Mouse (Mus musculus): ENCODE data around the gene Fancc.

The Fancc gene

DNA sequence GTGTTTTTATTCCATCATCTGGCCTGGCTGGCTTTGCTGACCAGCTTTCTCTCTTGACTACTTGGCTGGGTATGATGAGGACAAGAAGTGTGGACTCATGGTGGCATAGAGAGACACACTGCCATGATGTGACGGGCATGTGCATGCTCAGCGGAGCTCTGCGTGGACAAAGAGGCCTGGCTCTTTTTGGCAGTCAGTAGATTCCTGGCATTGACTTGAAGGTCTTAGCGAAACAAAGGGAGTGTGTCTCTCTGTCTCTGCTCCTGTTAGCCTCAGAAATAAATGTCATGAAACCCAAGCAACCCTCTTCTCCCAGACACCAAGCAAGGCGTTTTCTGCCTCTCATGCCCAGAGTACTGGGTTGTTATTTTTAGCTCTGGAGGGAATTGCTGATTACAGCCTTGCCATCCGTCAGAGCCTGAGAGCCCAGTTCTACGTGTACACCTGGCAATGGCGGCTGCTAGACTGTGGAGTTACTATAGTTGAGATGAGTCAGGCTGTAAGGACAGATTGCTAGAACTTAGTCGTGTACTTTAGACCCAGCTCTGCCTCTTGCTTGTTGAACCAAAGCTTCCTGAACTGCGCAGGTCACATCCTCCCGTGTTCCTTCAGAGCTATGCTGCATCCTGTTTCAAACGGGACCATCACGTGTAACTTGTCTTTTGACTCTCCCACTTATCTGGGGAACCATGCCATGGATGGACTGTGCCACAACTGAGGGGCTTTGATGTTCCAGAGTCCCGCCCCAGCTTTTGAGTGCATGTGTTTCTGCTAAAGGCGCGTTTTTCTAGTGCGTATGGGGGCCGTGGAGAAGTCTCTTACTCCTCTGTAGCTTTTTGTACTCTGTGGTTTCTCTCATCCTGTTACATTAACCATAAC lies 236.1 kb downstream of the Fancc start:
- DNase-seq (ENCODE audit: low spot score): no peak

GRCm38 (mm10) chr13:63260133-63260532 lies 236.9 kb downstream of the Fancc start:
- no peak for DNase-seq (ENCODE audit: low spot score)

DNA sequence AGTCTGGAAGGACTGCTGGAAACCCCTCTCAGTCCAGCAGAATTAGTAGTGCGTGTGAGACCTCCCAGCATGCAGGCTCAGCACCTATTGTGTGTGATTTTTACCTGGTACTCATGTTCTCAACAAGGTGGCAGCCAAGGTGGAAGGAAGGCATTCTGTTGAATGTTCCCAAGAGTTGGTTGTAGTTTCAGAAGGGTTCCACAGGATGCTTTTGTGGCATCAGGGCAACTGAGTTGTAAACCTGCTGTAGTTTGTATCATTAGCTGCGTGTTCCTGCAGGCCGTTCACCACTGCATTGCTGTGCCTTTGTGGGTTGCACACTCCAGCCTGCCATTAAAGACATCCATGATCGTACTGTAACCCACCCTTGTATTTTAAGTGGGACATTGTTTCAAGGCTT lies 238.4 kb downstream of the Fancc start:
- no peak for DNase-seq (ENCODE audit: low spot score)

- no peak for DNase-seq (ENCODE audit: low spot score)
Measured at GRCm38 (mm10) chr13:63258167-63258582, 238.9 kb downstream of the Fancc start.

DNA sequence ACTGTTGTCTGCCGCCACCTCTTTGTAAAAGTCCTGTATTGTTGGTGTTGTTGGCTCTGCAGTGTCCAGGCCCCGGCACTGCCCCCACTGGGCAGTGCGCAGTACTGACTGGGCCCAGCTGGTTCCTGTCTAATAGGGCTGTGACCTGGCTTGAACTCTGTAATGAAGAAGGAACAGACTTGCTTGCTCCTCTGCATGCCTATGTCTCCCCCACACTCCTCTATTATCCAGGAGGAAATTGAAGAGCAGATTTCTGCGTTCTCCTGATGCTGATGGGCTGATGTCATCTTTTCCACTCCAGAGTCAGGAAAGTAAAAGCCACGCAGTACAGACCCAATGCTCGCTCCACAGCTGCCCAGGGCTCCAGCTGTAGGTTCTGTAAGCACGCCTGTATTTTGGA lies 240.3 kb downstream of the Fancc start:
- DNase-seq (ENCODE audit: low spot score): no peak

- DNase-seq (ENCODE audit: low spot score): no peak
Measured at GRCm38 (mm10) chr13:63256146-63256545, 240.9 kb downstream of the Fancc start.

DNA sequence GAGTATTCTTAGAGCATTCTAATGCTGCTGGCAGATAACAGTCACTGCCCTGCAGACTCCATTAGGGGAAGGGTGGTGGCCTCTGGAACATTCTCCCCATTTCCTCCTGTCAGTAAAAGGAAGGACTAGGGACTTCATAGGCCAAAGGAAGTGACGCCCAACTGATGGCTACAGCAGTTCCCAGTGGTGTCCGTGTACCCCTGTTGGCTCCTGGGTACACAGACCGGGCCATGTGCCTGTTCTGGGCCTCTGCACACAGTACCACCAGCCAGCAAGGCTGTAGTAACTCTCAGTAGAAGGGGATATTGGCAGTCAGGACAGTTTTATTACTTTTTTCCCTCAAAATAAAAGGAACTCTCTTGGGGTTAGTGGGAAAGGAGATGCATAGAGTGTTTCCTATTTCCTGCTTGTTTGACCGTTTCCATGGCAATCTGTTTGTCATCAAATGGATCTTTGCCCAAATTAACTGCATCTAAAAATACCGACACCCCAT lies 241.5 kb downstream of the Fancc start:
- no peak for DNase-seq (ENCODE audit: low spot score)

DNA sequence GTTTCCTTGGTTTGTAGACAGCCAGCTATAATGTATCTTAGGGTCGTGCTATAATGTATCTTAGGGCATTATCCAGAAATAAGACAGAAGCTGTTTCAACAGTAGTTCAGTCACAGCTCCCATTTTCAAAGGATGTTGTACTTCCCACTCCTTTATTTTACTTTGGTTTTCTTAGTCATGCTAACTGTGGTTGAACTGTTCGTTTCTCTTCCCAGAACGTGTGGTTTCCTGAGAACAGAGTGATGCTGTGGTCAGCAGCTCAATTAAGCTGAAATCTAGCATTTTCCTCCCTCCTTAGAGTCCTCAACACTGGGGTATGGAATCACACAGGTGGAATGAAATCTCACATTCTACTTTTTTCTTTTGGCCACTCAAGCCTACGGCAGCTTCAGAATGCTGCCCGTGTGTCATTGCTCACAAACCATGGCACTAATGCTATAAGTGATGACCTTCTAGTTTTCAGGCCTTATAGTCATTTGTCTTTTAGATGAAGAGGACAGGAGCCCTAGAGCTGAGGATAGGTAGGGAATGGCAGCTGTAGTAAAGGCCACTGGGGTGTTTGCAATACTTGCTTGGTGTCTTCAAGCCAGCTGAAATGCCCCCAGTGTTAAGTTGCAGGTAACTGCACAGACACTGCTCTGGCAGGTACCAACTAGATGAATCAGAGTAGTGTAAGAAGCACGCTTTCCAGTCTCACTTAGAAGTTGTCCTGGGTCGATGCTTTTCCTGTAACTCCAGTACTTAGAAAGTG lies 243.0 kb downstream of the Fancc start:
- no peak for DNase-seq (ENCODE audit: low spot score)

DNA sequence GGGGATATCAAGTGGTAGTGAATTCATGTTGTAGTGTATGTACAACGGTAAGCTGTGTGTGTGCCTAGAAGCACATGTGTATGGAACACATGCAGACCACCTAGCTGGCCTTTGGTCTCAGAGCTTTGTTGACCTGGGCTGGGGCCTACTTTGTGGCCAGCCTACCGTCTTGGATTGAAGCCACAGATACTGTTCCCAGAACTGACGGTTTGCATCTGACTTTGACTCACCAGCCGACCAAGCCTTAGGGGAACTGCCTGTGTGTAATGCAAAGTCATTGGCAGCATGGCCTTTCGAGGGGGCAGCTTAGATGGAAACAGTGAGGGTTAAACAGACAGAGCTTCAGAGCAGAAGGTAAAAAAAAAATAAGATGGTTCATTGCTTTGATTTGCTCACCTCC lies 243.9 kb downstream of the Fancc start:
- no peak for DNase-seq (ENCODE audit: low spot score)

DNA sequence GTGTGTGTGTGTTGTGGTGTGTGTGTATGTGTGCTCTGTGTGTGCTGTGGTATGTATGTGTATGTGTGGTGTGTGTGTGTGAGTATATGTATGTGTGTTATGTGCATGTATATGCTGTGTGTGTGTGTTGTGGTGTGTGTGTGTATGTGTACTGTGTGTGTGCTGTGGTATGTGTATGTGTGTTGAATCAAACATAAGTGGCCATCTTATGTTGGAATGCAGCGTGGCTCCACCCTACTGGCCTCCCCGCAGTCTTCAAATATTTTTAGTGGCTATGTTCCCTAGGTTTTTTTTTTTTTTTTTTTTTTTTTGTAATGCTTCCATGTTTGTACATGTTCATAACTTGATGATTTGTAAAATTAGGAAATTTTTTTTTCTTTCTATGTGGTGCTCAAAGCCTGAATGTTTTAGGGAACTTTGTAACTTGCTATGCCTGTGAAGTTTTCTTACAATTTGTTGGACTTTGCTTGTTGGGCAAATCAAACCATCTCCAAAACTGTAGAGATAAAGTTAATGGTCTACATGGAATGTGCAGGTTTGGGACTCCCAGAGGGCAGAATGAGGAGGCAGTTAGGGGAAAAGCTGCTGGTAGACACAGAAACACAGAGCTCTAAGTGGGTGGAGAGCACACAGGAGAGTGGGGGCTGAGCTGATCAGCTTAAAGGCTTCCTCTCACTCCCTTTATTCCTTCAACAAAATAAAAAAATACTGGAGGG lies 244.6 kb downstream of the Fancc start:
- DNase-seq (ENCODE audit: low spot score): no peak

GRCm38 (mm10) chr13:63251118-63251889 lies 245.8 kb downstream of the Fancc start:
- no peak for DNase-seq (ENCODE audit: low spot score)

DNA sequence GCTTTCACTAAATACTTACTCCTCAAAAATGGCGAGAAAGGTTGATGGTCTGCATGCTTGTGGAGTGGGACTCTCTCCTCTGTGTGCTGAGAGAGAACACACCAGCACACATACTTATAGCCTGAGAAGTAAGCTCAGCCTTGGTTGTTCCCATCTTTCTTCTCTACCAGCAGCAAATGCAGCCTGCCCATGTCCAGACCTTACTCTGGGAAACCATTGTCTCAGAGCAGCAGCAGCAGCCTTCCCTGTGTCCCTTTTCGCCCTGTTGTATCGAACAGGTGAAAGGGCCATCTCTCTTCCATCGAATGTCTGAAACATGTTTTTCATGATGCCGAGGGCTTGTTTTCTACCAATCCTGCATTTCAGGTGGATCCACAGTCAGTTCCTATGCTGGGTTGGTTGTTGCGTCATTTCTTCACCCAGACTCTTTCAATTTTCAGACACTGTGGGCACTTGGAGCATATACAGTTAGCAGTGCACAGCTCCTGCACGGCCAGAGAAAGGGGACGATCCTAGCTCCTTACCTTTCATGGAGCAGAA lies 246.6 kb downstream of the Fancc start:
- DNase-seq (ENCODE audit: low spot score): no peak

- no peak for DNase-seq (ENCODE audit: low spot score)
Measured at GRCm38 (mm10) chr13:63249741-63250431, 247.2 kb downstream of the Fancc start.

- no peak for DNase-seq (ENCODE audit: low spot score)
Measured at GRCm38 (mm10) chr13:63249171-63249570, 247.9 kb downstream of the Fancc start.

DNA sequence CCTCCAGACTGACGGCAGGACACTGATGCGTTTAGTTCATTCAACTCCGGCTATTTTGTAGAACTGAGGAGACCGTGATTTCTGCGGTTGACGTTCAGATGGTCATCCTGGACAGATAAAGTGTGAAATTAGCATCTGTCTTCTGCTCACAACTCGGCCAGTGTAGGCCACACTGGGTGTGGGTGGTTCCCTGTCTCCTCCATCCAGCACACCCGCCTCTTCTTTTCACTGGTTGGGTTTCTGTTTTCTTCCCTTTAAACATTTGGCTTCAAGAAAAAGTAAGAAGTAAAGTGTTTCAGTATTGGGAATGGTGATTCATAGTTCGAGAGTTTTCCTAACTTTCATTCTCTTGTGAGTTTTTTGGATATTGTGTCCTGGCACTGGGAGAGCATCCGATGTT lies 248.8 kb downstream of the Fancc start:
- DNase-seq (ENCODE audit: low spot score): no peak

DNA sequence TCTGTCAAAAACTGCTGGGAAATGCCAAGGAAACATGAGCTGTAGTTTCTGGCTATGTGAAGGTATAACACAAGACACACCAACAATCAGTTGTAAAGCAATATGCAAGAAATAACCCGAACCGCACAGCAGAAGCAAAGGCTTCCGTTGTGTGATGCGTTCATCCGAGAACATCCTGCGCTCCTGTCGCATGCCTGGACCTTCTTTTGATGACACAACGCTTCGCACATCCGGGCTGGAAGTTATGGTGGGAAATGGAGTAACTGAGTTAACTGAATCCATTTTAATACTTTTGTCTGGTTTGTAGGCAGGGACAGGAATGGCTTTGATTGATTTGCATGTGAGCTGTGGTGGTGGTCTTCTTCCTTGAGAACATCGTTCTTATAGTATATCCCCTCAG lies 249.4 kb downstream of the Fancc start:
- no peak for DNase-seq (ENCODE audit: low spot score)

DNA sequence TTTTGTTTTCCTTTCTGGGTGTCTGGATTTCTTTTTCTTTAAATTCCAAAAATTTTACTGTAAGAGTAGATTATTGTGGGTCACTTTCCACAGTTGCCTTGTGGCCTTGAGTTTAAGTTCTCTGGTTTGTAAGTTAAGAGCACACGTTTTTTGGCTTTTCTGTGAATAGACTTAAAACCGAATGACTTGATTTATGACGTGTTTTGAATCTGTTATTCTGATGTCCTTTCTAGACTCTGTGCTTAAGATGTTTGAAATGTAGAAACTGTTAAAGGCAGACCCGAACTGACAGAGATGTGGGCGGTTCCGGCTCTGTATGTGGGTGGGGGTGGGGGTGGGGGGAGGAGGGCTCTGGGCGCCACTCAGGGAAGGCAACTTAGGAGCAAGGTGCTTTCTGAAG lies 250.0 kb downstream of the Fancc start:
- no peak for DNase-seq (ENCODE audit: low spot score)

DNA sequence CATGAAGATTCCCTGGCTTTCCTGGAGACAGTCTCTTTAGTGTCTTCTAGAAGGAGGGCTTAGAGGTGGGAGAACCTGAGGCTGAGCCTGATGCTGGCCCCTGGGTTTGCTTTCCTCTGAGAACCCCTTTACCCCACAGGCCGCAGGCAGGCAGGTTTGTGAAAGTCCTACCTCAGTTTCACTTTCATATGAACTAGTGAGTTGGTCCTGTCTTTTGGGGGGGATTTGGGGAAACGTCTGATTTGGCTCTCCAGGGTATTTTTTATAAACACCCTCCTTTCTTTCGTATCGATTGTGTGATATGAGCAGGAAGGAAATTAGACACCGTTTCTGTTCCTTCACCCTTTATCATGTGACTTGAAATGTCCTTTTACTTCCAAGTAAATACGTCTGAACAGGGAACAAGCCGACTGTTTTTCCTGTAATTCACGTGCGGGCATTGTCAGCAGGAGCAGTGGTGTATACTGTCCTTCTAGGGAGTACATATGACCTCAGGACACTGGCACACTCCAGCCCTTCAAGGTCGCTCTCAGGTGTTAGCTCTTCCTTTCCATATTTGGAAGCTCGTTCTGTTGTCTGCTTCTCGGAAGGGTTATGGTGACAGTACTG lies 250.6 kb downstream of the Fancc start:
- no peak for DNase-seq (ENCODE audit: low spot score)

DNA sequence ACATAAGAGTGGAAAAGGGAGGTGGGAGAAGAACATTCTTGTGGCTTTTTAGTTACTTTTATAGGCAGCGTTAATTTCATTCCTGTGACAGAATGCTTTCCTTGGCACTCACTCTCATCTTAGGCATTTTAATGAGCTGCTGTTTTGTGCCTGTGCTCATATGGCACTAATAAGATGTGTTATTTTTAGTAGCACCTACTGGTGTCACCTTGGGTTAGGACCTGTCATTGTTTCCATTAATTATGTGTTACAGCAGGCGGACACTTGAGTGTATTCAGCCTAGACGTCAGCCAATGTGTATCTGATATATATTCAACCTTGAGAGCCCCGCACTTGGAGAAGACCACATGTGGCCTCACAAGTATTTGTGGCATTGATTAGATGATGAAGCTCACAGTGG lies 251.3 kb downstream of the Fancc start:
- no peak for DNase-seq (ENCODE audit: low spot score)

DNA sequence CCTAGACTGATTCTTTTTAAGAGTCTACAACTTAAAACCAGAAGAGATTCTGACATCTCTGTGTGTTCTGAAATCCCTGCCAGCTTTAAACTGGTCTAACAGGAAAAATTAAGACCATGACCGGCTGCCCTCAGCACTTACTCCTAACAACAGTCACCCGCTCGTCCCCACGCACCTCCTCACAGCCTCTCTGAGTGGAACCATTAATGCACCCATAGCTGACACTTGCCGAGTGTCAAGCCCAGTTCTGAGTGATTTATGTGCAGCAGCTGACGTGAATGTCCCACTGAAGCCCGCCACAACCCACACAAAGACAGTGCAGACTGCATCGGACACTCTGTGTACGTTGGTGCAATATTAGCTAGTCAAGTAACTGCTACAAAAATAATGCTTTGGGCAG lies 251.9 kb downstream of the Fancc start:
- no peak for DNase-seq (ENCODE audit: low spot score)
